Mouse (Mus musculus) left cerebral cortex, postnatal 14 days (tissue): ENCODE data around the gene Pgrmc1. TPM values are rescaled to one million over a fixed set of nuclear protein-coding genes. Genes with fewer than 3 reads are reported as not detected.

ENCODE experiments used
- DNase-seq, 2 experiments: peaks; one replicate each; pipeline ENCODE4 v3.0.0; 2021 to 2022; ENCODE audit warnings: low spot score in 2 of 2, mixed read lengths in 1 of 2
- intact Hi-C: fragments of 180-260 bp; cut with DNase I; formaldehyde crosslinking; loops from one replicate; pipeline ENCODE4 v1.15.1; 2025
- total RNA-seq, 2 experiments: library from RNA; stranded (reverse); gene quantifications; 2 replicates each; pipeline ENCODE4 v1.2.3; 2021

Gene Pgrmc1
- total RNA-seq, 2 experiments from 2014 or later, result 295 to 333 TPM

DNA sequence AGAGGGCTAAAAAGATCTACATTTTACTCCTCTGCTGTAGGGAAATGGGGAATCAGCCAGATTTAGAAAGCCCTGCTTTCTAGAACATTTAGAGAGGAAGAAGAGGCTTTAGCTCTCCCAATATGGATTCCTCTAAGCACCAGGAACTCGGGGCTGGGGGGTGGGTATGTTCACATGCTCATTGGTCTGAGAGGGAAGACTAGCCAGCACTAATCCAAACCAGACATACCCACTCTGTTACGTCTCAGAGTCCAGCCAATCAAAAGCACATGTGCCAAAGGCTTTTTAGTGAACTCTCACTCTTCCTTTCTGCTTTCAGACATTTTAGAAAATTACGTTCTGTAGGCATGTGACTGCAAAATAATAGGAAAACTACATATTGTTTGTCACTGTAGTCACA, 1.6 kb downstream of the Pgrmc1 start:
- intact Hi-C loops, result no loop called here
- no peak for DNase-seq

GRCm38 (mm10) chrX:36600066-36600465, 2.1 kb downstream of the Pgrmc1 start:
- intact Hi-C loops, result no loop called here
- DNase-seq, result no peak

- DNase-seq, result no peak
- intact Hi-C loops, result no loop called here
Measured at GRCm38 (mm10) chrX:36602926-36603325, 4.9 kb downstream of the Pgrmc1 start.

- intact Hi-C loops, result no loop called here
- no peak for DNase-seq
Measured at GRCm38 (mm10) chrX:36604040-36604439, 6.0 kb downstream of the Pgrmc1 start.

DNA sequence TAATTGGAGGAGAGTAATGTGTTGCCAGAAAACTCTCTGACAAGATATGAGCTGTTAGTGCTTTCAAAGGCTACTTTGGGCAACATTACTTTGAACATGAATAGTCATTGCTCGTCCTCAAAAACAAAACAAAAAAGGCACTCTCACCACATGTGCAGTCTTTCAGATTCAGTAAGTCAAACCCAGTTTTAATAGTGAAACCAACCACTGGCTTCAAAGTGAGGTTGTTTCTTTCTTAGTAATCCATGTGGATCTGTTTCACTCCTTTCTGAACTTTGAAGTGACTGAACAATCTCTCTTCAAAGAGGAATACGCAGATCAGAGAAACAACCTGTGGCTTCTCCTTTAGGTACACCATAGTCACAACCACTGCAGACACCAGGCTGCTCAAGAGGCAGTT, 11.1 kb downstream of the Pgrmc1 start:
- DNase-seq, result no peak
- intact Hi-C loops, result no loop called here

DNA sequence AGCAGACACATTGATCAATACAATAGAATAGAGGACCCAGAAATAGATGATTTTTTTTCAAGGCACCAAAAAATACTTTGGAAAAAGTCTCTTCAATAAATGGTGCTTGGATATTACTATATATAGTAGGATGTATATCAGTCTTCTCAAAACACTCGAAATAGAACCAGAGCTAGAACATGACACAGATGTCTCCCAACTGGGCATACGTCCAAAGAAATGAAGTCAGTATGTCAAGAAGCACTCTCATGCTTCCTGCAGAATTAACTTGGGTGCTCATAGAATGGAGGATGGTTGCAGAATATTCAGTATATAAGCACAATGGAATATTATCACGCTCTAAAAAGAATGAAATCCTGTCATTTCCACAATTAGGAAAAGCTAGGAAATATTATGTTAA, 30.1 kb downstream of the Pgrmc1 start:
- intact Hi-C loops, result no loop called here
- peak; percentile 17 to 49 for DNase-seq

GRCm38 (mm10) chrX:36630771-36631170, 32.8 kb downstream of the Pgrmc1 start:
- no peak for DNase-seq
- intact Hi-C loops, result no loop called here

DNA sequence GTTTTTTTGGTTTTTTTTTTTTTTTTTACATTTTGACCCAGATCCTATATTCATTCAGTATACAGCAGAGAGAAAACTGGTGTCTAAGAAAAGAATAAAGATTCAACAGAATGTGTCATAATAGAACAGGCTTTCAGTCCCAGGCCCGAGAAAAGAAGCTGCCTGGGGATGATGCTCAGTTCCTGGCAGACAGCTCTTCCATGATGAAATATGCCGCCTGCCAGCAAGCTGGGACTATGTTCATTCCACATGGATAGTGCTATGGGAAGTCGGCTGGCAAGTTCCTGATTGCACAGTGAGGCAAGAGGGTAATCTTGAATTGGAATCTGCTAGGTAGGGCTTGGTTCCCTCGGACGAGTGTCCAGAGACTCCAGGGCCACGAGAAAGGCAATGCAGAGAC, 42.0 kb downstream of the Pgrmc1 start:
- DNase-seq, result peak; percentile 19 to 42
- intact Hi-C loops, result loop anchor here (5.0 kb wide), 1 partner anchor 102 kb away; the partner anchor contains the start of gene Slc25a43

DNA sequence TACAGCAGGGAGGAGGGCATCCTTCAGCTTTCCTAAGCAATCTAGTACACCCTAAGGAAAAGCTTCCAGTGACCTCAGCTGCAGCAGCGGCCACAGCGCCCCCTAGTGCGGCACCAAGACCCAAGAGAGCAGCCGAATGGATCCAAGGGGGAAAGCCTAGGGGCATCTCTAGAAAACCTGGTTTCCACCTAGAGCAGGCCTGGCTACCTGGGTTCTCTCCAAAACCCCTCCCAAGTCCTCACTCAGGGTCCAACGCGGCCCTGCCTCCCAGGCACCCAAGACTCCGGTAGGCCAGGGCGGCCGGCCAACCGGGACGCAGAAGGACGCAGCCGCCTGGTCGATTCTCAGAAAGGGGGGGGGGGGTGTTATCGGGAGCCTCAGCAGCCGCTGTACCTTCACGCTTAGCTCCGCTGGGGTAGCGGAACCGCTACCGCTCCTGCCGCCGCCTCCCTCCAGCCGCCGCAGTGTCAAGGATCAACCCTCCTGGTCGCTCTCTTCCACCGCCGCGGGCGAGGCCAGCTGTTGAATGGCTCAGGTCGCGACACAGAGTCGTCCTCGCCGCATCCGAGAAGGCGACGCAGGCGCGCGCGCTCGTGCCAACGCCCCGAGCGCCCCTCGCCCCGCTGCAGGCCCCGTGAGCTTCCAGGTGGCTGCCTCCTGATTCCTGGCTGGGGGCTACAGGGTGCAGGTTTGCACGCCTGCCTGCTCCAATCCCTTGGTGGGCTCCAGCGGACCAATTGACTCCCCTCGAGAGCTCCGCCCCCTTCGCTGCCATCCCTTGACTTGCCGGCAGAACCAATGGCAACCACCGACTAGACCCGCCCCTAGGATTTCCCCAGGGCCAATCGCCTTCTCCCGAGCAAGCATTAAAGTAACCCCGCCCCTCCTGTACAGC, 46.9 kb downstream of the Pgrmc1 start, which contains the start of gene Akap17b:
Akap17b (minus strand) TSS at position 739 of the 895 bp plus-strand sequence.
- peak; percentile 80 to 89 for DNase-seq
- intact Hi-C loops, result loop anchor here (5.0 kb wide), 1 partner anchor 97 kb away; the partner anchor contains the start of gene Slc25a43

Other genes with a start within 250 kb of the Pgrmc1 start
- not detected for gene Gm6268, start 196.9 kb upstream of the Pgrmc1 start, total RNA-seq
- gene Gm14569, start 106.4 kb upstream of the Pgrmc1 start, total RNA-seq, result under 1 TPM; 0.46 to 0.74 TPM
- gene Akap17b, start 47.2 kb downstream of the Pgrmc1 start, total RNA-seq, result 10 to 100 TPM in 1 of 2 experiments, 1 to 10 TPM in 1; 8.9 to 10.9 TPM
- under 1 TPM in 1 of 2 experiments, not detected in 1; 0.30 TPM for gene Slc25a43, start 145.5 kb downstream of the Pgrmc1 start, total RNA-seq
- 100 to 1,000 TPM; 363 to 370 TPM for gene Slc25a5, start 197.4 kb downstream of the Pgrmc1 start, total RNA-seq